Mouse (Mus musculus) kidney, postnatal 0 days (tissue): Measurements from ENCODE around the gene Eno2. TPM values are rescaled to one million over a fixed set of nuclear protein-coding genes. Genes with fewer than 3 reads are reported as not detected.

Experiments
- ATAC-seq: fragments of 200-750 bp; cut with Nextera tagmentation; replicated peaks from 2 replicates; pipeline ENCODE4 v1.8.0; 2017; ENCODE audit warnings: low read depth, moderate number of reproducible peaks, moderate TSS enrichment, moderate library complexity; ENCODE audit not compliant: low FRiP score
- DNase-seq: peaks from one replicate; pipeline ENCODE4 v3.0.0-alpha.2; 2016; ENCODE audit warnings: low spot score
- H3K27ac ChIP-seq: fragments of 300-500 bp; sonication (generic); 2 replicates; pipeline ENCODE4 v1.5.1; 2014; ENCODE audit warnings: mild to moderate bottlenecking
- H3K27me3 ChIP-seq: fragments of 300-500 bp; sonication (generic); 2 replicates; pipeline ENCODE4 v1.6.1; 2014; ENCODE audit warnings: low read length, mixed read lengths; ENCODE audit not compliant: insufficient read depth
- H3K36me3 ChIP-seq: fragments of 300-500 bp; sonication (generic); 2 replicates; pipeline ENCODE4 v1.6.1; 2014; ENCODE audit warnings: low read length, mixed read lengths; ENCODE audit not compliant: insufficient read depth
- H3K4me1 ChIP-seq: fragments of 300-500 bp; sonication (generic); replicated peaks from 2 replicates; pipeline ENCODE4 v1.6.1; 2014; ENCODE audit warnings: antibody characterized with exemption, low read length, mixed read lengths; ENCODE audit not compliant: insufficient read depth
- H3K4me2 ChIP-seq: fragments of 300-500 bp; sonication (generic); 2 replicates; pipeline ENCODE4 v1.6.1; 2014; ENCODE audit warnings: mild to moderate bottlenecking, low read length, moderate library complexity, mixed read lengths
- H3K4me3 ChIP-seq: fragments of 300-500 bp; sonication (generic); replicated peaks from 2 replicates; pipeline ENCODE4 v1.5.1; 2014; ENCODE audit warnings: low read depth, low read length
- H3K9ac ChIP-seq: fragments of 300-500 bp; sonication (generic); 2 replicates; pipeline ENCODE4 v1.6.1; 2014; ENCODE audit warnings: low read depth, low read length
- H3K9me3 ChIP-seq: fragments of 300-500 bp; sonication (generic); replicated peaks from 2 replicates; pipeline ENCODE4 v1.6.1; 2016; ENCODE audit warnings: low read length, inconsistent platforms, mixed read lengths
- CTCF ChIP-seq: IDR thresholded peaks from 2 replicates; pipeline ENCODE4 v1.5.1; 2016; ENCODE audit warnings: antibody characterized with exemption, low read depth, mild to moderate bottlenecking, moderate library complexity
- WGBS: fragments of 180-500 bp; shearing (Covaris S2); extraction: QIAGEN DNeasy Blood & Tissue Kit; methylation state at CpG from one replicate; pipeline ENCODE4 v1.1.7; 2014; 5-methylcytosine and 5-hydroxymethylcytosine counted together
- polyA plus RNA-seq: library from polyadenylated mRNA; unstranded; fragments of >200 nt; fragmentation: Nextera tagmentation; extraction: Ambion mirVana; gene quantifications from 2 replicates; pipeline ENCODE4 v1.2.1, GENCODE M21; 2015

Gene Eno2
- polyA plus RNA-seq, 1 experiment from 2014 or later = 7.6 TPM

DNA sequence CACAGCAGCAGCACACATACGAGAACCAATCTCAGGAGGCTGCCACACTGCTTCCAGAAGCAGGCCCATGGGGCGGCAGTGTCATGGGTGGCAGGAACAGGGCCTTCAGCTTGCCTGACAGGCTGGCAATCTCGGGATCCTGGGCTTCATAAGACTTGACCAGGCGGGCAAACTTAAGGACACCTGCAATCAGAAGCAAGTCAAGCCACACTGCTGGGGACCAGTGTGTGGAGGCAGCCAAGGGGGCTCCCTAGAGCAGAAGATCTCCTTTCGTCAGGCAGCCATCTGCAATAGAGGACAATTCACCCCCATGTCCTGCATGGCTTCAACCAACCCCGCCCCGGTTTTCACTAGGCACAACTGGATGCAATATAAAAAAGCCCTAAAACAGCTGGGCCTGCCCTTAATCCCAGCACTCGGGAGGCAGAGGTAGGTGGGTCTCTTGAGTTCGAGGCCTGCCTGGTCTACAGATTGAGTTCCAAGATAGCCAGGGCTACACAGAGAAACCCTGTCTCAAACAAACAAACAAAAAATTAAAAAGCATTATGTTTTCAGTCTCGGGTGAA, 30.2 kb downstream of the Eno2 start:
- 0 out of 2 replicates have a peak, but pooled peaks cover 8% of the 10 kb centered on the region for H3K4me1 ChIP-seq
- no peak overlapping the region for H3K9ac ChIP-seq
- H3K36me3 ChIP-seq = peaks cover 15% of the 10 kb centered on the region; the same call in 1 of the 2 replicates
- WGBS = 78% methylated on average over 10 of the region's 10 CpGs
- H3K4me3 ChIP-seq = no peak overlapping the region
- H3K27me3 ChIP-seq = no peaks in the 10 kb centered on the region
- ATAC-seq = no peak
- peak overlapping the region; percentile 68 for H3K27ac ChIP-seq
- TF ChIP-seq CTCF = no peak
- no peak overlapping the region for H3K4me2 ChIP-seq
- DNase-seq = no peak
- no peaks in the 10 kb centered on the region for H3K9me3 ChIP-seq

DNA sequence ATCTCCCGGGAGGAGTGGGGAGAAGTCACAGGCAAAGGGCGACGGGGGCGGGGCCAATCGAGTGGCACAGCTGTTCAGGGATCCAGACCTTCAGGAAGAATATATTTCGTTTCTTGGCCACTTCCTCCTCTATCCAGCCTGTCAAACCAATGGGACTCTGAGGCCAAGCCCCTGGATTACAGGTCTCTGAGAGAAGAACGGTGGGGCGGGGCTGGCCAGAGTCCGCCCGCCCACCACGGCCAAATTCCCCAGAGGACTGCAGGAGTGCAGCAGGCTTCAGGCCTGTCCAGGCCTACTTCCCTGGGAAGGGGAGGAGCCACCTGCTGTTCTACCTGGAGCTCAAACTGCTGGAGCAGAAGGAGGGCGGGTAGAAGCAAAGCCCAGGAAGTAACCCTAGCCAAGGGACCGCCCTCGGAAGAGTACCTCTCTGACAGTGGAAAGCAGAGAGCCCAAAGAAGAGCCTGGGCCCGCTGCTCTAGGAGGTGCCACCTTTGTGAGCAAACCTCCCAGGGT, 30.9 kb downstream of the Eno2 start, which contains the start of gene Ptpn6:
Gene Ptpn6, minus strand, starts transcription at position 204 of the 513 bp plus-strand sequence.
- peak; percentile 86 for DNase-seq
- peak within 1 kb of the TSS; percentile 38; the same call in 1 of the 2 replicates for H3K9ac ChIP-seq

DNA sequence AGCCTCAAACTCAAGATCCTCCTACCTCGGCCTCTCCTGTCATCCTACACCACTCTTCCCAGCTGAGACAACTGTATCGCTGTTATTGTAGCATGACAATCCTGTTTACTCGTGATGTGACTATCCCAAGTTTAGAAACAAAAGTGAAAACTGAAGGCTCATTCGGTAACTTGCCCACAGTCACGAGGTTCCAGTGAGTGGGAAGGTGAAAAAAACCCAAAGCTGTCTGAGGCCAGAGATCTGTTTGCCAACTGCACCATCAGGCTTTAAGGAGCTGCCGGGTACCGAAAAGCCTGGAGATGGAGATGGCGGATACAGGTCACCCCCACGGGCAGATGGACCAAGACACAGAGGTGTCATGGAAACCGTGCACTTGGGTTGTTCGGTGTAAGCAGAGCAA, 32.4 kb downstream of the Eno2 start:
- no peak for TF ChIP-seq CTCF
- no peak overlapping the region for H3K9ac ChIP-seq
- DNase-seq = no peak
- no peak overlapping the region for H3K4me2 ChIP-seq
- no peak overlapping the region for H3K27ac ChIP-seq
- H3K9me3 ChIP-seq = no peaks in the 10 kb centered on the region
- H3K27me3 ChIP-seq = no peaks in the 10 kb centered on the region
- no peaks in the 10 kb centered on the region for H3K36me3 ChIP-seq
- H3K4me3 ChIP-seq = no peak overlapping the region
- no peak for ATAC-seq
- WGBS = 88% methylated on average over 11 of the region's 11 CpGs
- 0 out of 2 replicates have a peak, but pooled peaks cover 12% of the 10 kb centered on the region for H3K4me1 ChIP-seq

More for the DNA sequence above, 30.9 kb downstream of the Eno2 start, which contains the start of gene Ptpn6:
- peak; percentile 77 for ATAC-seq
- no peaks in the 10 kb centered on the region for H3K27me3 ChIP-seq
- TF ChIP-seq CTCF = peak; percentile 17; the same call in 1 of the 2 replicates
- peak within 1 kb of the TSS; percentile 68 for H3K27ac ChIP-seq
- H3K4me2 ChIP-seq = peak within 1 kb of the TSS; percentile 28
- H3K4me1 ChIP-seq = 0 out of 2 replicates have a peak, but pooled peaks cover 8% of the 10 kb centered on the region
- H3K4me3 ChIP-seq = peak within 1 kb of the TSS; percentile 15; the same call in 1 of the 2 replicates
- WGBS = 22% methylated on average over 15 of the region's 15 CpGs
- H3K9me3 ChIP-seq = no peaks in the 10 kb centered on the region
- peaks cover 8% of the 10 kb centered on the region; the same call in 1 of the 2 replicates for H3K36me3 ChIP-seq

DNA sequence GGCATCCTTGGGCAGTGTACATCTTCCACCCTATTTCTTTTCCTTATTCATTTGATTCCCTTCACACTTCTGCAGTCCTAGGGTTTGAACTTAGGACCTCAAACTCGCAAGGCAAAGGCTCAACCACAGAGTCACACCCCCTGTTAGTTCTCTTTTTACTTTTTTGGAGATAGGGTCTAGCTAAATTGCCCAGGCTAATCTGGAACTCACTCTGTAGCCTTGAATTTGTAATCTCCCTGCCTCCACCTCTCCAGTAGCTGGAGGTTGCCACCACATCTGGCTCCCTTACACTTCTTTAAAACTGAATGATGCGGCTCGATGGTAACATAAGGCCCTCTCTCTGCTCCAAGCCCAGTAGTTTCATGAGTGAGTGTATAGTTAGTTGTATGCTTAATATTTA, 35.1 kb downstream of the Eno2 start:
- 87% methylated on average over 3 of the region's 3 CpGs for WGBS
- Histone ChIP-seq H3K36me3 (no peaks in the 10 kb centered on the region), H3K27ac (no peak overlapping the region), H3K4me1 (0 out of 2 replicates have a peak, but pooled peaks cover 11% of the 10 kb centered on the region), H3K9ac (no peak overlapping the region), H3K4me2 (no peak overlapping the region), H3K4me3 (no peak overlapping the region), H3K9me3 (no peaks in the 10 kb centered on the region), H3K27me3 (no peaks in the 10 kb centered on the region)
- TF ChIP-seq CTCF = no peak
- DNase-seq = no peak
- ATAC-seq = no peak

DNA sequence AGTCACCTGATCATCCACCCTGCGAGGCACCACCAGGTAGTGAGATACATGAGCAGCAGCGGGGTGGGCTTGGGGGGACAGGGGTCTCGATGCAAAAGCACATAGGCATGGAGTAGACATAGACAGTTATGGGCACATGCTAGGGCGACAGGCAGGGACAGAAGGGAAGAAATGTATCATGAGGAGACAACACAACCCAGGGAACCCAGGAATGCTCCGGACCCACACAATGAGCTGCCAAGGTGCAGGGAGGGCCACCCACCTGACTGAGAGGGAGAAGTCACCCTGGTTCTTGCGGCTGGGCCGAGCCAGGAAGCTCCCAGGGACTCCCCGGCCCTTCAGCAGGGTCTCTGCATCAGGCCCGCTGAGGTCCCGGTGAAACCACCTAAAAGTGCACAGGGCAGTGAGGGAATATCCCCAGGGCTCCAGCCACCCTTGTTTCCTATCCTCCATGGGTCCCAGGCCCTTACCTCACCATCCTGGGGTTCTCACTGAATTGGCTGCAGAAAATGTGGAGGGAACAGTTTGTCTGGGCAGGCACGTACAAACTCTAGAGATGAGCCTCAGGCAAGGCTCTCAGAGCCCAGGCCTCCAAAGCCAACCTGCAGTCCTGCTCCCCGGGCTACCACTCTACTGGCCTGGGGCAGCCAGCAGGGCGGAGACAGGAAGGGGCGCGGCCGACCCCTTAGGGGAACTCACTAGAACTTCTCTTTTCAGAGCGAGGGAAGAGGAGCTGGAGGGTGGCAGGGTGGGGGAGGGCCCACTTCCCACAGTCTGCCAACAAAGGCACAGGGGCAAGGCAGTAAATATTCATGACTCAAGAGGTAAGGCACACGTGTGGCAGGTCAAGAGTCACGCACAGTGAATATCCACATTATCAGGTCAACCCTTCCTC, 36.8 kb downstream of the Eno2 start:
- Histone ChIP-seq H3K27me3 (no peaks in the 10 kb centered on the region), H3K9me3 (no peaks in the 10 kb centered on the region), H3K27ac (no peak overlapping the region), H3K4me2 (no peak overlapping the region), H3K4me3 (no peak overlapping the region), H3K36me3 (no peaks in the 10 kb centered on the region), H3K9ac (no peak overlapping the region), H3K4me1 (0 out of 2 replicates have a peak, but pooled peaks cover 3% of the 10 kb centered on the region)
- 45% methylated on average over 19 of the region's 19 CpGs for WGBS
- no peak for TF ChIP-seq CTCF
- ATAC-seq (peak; percentile 44), DNase-seq (peak; percentile 51)

DNA sequence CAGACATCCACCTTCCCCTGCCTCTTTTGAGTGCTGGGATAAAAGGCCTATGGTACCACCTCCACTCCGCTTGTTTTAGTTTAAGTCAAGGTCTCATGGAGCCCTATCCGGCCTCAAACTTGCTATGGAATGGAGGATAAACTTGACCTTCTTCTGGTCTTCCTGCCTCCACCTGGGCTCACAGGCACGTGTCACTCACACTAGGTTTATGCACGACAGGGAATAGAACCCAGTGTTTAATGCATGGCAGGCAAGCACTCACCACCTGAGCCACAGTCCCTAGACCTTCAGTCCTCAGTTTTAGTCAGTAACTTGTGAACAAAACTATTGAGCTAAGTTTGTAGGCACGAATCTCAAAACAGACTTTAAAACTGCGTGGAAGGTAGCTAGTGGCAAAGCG, 38.4 kb downstream of the Eno2 start:
- H3K4me1 ChIP-seq = 0 out of 2 replicates have a peak, but pooled peaks cover 3% of the 10 kb centered on the region
- no peak overlapping the region for H3K4me3 ChIP-seq
- WGBS = 90% methylated on average over 7 of the region's 7 CpGs
- H3K4me2 ChIP-seq = no peak overlapping the region
- ATAC-seq = no peak
- H3K27ac ChIP-seq = no peak overlapping the region
- no peaks in the 10 kb centered on the region for H3K27me3 ChIP-seq
- H3K36me3 ChIP-seq = no peaks in the 10 kb centered on the region
- no peak for TF ChIP-seq CTCF
- no peaks in the 10 kb centered on the region for H3K9me3 ChIP-seq
- DNase-seq = no peak
- no peak overlapping the region for H3K9ac ChIP-seq
